Mouse (Mus musculus) left cerebral cortex, adult 9 months (tissue): ENCODE results near the gene Zmynd10.
A peak's percentile ranks its signal among the peaks of the same experiment; 100 is the strongest.

ENCODE experiments used
- DNase-seq, 2 experiments: peaks; one replicate each; pipeline ENCODE4 v3.0.0; 2022; ENCODE audit warnings: low spot score in 2 of 2

Zmynd10 gene

GRCm38 (mm10) chr9:107579023-107579900 lies 32.2 kb downstream of the Zmynd10 start:
- no peak for DNase-seq

GRCm38 (mm10) chr9:107580501-107581317 lies 33.6 kb downstream of the Zmynd10 start, which contains the start of gene Hyal3:
Hyal3 (plus strand) TSS chr9:107580818.
- peak; percentile 81 to 90 for DNase-seq

- no peak for DNase-seq
These were observed 34.5 kb downstream of the Zmynd10 start for GRCm38 (mm10) chr9:107581584-107581983.

- DNase-seq, result no peak
These were observed 35.5 kb downstream of the Zmynd10 start for GRCm38 (mm10) chr9:107582509-107583062.

GRCm38 (mm10) chr9:107583174-107583573 lies 36.1 kb downstream of the Zmynd10 start:
- DNase-seq, result no peak

GRCm38 (mm10) chr9:107586504-107586903 lies 39.4 kb downstream of the Zmynd10 start:
- no peak for DNase-seq

- DNase-seq, result peak; percentile 98 to 99
These were observed 40.1 kb downstream of the Zmynd10 start, which contains the start of gene Ifrd2 for GRCm38 (mm10) chr9:107586974-107587832. Ifrd2 (plus strand) TSS chr9:107587642.

- no peak for DNase-seq
These were observed 40.9 kb downstream of the Zmynd10 start for GRCm38 (mm10) chr9:107587833-107588639.

GRCm38 (mm10) chr9:107590058-107590772 lies 43.1 kb downstream of the Zmynd10 start:
- DNase-seq, result no peak

- no peak for DNase-seq
These were observed 43.6 kb downstream of the Zmynd10 start for GRCm38 (mm10) chr9:107590773-107591060.

- no peak for DNase-seq
These were observed 46.2 kb downstream of the Zmynd10 start for GRCm38 (mm10) chr9:107593101-107593976.

GRCm38 (mm10) chr9:107594281-107595062 lies 47.4 kb downstream of the Zmynd10 start:
- DNase-seq, result no peak

- DNase-seq, result no peak
These were observed 49.8 kb downstream of the Zmynd10 start for GRCm38 (mm10) chr9:107596619-107597569.

GRCm38 (mm10) chr9:107598385-107598784 lies 51.3 kb downstream of the Zmynd10 start:
- DNase-seq, result no peak

- no peak for DNase-seq
These were observed 52.3 kb downstream of the Zmynd10 start for GRCm38 (mm10) chr9:107599433-107599832.

- DNase-seq, result no peak
These were observed 52.7 kb downstream of the Zmynd10 start for GRCm38 (mm10) chr9:107599842-107600241.

GRCm38 (mm10) chr9:107600745-107601144 lies 53.6 kb downstream of the Zmynd10 start:
- DNase-seq, result no peak
